Mouse (Mus musculus): ENCODE results near the gene Chd6.

Gene Chd6

DNA sequence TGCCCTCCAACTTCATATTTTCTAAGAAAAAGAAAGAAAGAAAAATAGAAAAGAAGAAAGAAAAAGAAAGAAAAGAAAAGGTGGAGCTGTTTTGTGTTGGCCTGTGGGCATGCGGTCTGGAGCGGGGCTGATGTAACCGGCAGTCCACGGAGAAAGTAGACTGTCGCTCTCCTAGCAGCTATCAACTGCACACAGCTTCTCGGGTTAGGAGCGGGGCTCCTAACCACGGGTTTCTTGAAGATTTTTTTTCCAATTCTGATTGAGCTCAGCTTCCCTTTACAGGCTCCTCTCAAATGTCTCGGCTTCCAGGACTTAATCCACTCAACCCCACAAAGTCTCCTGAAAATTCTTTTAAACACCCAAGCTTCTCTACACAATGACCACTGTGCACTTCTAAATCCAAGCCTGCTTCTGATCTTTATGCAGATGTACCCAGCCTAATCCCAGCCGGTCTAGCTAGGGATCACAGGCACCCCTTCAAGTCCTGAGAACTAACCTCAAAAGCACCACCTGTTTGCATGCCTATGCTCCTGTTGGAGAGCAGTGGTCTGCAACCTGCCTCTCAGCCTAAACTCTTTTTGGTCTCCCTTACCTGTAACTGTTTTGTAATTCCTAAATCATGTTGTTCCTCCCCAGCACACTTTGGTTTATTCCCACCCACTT, 42.6 kb downstream of the Chd6 start:
- DNase-seq: no peak

DNA sequence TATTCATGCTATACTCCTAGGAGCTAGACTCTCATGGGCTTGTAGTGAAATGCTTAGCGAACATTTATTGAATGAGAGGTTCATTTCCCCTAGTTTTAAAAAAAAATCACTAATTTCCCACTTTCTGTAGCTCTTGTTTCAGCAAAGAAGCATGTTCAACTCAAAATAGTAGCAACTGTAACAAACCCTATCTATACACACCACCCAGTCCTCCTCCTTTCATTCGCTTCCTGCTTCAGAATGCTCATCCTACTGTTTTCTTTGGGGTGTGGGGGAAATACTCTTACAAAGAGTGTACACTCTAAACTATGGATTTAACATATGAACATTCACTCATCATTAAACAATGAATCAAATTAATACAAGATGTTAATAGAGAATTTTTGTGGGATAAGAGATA, 43.3 kb downstream of the Chd6 start:
- DNase-seq: no peak

DNA sequence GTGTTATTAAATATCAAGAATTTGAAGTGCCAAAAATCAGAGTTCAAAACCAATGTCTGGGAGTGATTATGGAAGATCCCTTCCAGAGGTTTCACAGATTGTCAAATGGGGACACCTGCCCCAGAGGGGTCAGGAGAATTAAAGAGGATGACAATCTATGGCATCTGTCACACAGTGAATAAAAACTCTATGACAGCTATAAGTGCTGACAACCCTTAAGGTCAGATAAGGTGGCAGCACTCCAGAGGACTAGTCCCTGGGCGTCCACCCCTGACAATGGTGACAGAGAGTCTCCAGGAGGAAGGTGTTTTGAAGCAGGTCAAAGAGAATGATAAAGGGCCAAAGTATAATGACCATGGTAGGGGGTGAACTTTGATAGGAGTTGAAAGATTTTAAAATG, 44.0 kb downstream of the Chd6 start:
- DNase-seq: no peak

DNA sequence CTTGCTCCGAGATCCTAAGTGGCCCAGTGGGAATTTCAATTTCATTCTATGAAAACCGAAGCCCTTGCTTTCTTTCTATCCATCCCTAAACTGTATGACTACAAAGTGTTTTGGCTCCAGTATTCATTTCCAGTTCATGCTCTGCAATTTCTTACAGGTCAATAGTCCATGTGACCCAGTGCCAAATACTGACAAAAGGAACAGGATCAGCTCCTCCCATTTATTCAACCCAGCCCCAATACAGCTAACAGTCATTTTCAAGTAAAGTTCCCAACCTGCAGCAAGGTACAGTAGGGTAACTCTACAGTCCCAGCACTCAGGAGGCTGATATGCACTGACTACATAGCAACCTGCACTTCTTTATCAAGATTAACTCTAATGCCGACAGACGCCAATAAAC, 50.0 kb downstream of the Chd6 start:
- no peak for DNase-seq

DNA sequence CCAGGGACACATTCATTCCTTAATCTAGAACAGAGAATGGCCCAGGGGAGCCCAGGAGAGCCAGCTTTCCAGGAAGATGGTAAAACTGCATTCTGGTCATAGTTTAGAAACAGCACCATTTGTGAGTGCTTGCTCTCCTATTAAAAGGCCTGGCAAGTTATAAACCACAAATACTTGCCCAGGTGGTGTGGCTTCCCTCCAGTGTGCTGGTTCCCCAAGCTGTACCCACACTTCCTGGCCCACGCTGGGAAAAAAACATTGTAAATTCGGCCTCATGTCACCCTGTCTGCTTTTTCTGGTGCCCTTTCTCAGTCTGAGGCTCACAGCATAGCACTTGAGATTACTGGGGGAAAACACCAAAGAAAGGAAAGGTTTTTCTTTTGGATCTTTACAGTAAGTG, 55.1 kb downstream of the Chd6 start:
- no peak for DNase-seq

DNA sequence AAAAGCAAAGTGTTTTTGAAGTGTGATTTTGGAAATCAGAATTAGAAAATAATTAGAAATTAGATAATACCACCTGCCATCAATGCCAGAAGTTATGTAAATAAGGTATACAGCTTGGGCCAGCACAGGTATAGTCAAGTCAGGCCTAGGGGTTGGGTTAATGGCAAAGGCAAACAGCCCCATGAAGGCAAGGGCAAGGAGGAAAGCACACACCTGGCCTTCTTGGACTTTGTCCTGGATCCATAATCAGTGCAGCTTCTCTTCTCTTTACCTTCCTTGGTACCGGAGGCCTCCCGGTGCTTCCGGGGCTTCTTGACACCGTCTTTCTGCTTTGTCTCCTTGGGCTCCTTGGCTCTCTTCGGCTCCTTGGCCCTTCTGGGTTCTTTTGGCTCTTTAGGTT, 56.7 kb downstream of the Chd6 start:
- DNase-seq: no peak

DNA sequence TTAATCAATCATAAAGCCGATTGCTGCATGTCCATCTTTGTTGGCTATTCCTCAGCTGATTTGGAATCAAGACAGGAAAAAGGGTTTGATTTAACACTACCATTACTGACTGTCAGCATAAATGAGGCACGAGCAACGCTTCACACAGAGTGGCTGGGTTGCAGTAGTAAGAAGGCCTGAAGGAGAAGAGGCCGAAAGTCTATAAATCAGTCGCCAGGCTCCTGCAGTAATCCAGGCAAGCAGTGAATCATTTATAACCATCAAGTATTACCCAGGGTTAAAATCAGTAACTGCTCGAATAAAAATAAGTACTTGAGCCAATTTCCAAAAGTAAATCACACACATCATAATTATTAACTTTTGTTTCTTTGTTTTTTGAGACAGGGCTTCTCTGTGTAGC, 59.4 kb downstream of the Chd6 start:
- no peak for DNase-seq

DNA sequence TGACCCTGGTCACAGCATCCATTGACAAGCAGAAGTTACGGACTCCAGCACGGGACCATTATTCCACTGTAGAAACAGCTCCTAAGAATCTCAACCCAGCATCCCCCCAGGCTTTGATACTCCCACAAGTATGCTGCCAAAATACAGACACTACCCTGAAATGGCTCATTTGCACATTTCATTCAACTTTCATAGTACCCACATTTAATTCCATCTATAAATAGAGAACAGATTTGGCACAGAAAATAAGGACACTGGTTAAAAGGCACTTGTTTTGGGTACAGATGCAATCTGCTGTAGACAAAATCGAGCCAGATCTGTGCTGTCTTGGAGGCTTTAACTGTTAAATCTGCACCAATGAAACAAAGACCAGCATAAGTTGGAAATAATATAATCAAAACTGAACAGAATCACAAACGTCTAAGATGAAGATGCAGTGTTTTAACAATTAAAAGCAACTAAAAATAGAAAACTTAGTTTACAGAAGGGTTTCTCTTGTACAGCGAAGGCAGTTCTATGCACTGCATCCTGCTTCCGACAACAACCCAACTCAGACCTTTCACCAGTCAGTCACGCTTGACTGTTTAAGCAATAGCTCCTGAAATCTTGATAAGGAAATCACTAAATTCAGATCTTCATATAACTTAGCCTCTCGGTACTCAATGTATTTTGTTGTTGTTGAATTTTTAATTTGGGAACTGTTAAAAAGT, 64.2 kb downstream of the Chd6 start:
- no peak for DNase-seq

DNA sequence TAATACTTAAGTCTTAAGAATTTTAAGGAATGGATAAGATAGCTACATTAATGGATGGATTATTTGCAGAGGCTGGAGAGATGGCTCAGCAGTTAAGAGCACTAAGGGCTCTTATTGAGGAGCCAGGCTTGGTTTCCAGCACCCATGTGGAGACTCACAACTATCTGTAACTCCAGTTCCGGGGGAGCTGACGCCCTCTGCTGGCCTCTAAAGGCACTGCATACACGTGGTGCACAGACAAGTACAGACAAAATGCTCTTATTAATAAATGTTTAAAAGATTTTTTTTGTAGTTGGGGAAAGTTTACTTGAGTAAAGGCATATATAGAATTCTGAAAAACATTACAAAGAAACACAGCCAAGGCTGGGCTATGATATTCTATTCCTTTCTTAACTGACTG, 66.0 kb downstream of the Chd6 start:
- no peak for DNase-seq

DNA sequence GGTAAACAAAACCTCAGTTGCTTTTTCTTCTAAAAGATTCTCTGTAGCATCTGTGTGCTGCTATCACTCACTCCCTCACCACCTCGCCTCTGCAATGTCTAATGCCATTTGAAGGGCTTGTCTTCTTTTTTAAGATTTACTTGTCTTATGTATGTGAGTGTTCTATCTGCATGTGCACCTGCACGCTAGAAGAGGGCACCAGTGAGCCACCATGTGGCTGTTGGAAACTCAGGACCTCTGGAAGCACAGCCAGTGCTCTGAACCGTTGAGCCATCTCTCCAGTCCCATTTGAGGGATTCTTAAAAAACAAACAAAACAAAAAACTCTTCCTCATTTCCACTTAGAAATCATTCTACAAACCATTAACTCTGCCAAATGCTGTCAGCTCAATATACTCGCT, 68.1 kb downstream of the Chd6 start:
- DNase-seq: no peak

DNA sequence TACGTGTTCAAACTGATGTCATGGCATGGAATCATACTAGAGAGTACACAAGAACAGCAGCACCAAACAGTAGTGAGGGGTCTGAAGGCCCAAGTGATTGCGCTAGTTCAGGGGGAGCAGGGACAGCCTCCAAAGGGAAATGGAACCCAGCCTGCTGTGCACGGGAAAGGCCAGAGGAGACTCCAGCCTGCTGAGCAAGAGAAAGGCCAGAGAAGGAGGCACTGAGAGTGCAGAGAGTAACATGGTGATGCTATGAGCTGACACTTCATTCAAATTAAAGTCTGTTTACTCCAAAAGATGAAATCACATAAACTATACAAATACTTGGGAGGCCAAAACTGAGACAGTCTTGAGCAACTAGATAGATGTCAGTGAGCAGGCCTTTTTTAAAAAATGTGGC, 71.1 kb downstream of the Chd6 start:
- DNase-seq: no peak

DNA sequence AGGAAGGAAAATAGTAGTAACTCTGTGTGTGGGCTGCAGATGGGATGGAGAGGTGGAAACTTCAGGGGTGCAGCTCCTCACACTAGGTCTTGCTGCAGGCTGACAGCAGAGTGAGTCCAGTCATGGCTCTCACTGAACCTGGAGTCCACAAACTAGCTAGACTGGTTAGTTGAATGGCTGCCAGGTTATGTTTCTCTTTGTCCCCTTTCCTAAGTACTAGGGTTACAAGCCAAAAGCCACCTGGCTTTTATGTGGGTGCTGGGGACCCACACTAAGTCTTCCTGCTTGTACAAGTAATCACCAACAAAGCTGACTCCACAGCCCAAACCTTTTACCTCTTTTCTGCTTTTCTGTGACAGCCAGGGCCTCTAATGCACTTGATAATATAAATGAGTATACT, 75.7 kb downstream of the Chd6 start:
- DNase-seq: no peak

DNA sequence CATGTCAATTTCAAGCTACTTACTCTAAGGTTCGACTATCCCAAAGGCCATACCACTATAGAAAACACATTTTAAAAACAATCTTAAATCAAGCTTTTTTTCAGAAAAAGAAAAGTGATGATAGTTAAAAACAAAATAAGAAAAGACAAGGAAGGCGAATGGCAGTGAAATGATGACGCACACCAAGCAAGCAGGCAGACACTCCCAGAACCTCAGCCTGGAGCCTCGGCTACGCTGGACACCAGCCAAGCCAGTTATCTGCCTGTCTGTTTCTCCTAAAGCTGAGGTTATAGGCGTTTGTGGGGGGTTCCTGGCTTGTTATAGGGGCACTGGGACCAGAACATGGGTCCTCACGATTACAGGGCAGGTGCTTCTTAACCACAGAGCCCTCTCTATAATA, 76.5 kb downstream of the Chd6 start:
- no peak for DNase-seq

DNA sequence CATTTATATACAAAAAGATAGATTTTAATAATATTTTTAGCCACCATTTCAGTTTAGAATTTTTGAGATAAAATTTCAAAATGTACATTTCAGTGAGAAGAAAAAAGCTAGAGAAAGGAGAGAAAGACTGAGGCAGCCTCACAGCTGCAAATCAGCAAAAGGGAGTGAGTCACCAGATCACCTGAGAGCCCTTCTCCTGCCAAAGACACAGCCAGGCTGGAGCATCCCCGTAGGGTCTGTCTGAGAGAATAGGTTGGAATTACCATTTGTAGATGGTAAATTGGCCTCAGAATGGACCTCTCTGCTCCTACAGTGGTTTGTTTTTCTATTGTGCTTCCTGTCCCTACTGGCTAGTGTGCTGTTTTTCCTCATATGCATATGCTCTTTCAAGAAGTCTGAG, 84.3 kb downstream of the Chd6 start:
- no peak for DNase-seq

DNA sequence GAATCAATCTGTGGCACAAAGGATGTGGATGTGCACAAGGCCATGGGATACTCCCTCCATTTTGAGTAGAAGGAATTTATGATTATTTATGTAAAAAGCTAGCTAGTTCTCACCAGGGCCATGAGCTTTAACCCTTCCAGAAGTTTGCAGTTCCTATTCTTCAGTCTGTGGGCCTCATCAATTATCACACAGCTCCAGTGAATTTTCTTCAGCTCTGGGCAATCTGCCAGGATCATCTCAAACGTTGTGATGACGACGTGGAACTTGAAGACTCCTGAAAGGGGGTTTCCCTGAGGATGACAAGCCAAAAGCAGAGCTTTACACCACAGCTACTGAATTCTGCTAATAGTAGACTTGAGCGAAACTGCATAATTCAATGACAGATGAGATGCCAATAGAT, 91.0 kb downstream of the Chd6 start:
- no peak for DNase-seq

DNA sequence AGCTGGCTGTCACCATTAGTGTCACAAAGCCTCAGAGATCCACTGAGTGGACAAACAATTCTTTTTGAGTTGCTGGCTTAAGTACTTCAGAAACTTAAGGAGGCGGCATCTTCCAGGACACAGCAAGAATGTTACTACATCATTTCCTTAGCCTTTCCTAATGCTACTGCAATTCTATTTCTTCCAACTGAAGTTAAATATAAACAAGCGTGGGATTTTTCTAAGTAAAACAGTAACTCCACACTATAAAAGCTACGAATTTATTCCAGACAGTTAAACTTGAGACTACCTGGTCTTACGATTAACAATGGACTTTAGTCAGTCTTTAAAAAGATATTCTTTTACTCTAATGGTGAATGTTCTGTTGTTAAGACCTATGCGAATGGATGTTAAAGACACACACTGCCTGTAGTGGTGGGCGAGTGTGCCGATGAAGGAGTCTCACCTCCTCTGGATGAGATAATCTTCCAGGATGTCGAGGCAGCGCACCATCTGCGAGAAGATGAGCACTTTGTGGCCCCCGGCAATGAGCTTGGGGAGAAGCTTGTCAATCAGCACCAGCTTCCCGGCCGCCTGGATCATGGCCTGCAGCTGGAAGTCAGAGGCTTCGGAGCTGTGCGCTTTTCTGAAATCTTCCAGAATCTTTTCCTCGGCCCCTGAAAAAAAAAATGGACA, 96.2 kb downstream of the Chd6 start:
- peak; percentile 22 for DNase-seq

DNA sequence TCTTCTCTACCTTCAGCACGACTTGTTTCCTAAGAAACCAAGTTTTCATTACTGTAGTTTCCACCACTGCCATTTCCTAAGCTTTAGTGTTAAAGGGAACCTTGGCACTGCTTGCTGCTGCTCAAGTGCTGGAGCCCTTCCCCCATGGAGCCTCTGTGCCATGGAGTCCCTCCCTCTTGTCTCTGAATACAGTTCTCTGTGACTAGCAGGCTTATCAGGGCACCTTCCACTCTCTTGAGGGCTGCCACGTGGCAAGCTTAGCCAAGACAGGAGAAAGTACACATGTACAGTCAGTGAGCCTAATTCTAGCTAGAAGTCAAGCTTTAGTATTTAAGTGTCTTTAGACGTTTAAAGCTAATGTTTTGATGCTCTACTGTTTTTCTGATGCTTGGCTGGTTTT, 104.5 kb downstream of the Chd6 start:
- DNase-seq: no peak

DNA sequence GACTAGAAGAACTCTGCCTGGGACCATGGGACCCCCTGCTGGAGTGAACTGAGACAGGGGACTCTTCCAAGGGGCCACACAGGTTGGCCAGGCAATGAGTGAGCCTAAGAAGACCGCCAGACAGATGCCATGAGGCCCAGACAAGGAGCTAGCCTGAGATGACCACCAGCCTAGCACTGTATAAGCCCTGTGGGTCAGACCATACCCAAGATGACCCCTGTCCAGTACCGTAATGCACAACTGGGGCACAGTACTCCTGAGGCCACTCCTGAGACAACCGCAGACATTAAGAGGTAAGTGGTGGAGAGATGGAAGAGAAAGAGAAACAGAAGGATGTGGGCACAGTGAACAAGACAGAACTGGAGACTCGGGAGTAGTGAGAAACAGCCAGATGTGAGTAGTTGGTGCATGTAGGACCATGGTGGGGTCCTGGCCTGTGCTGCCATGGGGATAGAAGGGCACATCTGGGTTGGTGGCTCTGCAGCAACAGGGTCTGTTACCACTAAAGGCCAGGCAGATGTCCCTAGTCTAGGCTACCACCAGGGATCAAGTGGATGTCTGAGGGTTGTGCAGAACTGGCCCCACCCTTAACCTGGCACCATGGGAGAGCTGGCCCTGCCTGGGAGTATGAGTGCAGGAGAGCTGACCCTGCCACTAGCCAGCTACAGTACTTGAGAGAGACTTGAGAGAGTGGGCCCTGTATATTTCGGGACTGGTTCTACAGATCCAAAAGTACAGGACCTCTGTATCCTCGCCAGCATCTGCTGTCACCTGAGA, 111.7 kb downstream of the Chd6 start:
- no peak for DNase-seq

DNA sequence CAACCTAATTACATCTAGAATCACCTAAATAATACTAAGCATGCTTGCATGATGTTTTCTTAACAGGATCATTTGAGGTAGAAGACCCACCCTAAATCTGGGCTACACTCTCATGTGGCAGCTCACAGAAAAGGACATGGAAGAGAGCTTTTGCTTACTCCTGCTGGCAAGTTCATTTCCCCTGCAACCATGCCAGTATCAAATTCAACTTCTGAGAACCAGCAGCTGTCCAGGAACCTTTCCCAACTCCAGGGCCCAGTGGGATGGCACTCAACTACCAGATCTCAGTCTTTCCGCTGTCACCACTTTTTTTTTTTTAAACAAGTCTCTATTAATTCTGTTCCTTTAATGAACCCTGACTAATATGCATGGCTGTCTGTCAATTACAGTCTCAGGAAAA, 114.7 kb downstream of the Chd6 start:
- DNase-seq: no peak

DNA sequence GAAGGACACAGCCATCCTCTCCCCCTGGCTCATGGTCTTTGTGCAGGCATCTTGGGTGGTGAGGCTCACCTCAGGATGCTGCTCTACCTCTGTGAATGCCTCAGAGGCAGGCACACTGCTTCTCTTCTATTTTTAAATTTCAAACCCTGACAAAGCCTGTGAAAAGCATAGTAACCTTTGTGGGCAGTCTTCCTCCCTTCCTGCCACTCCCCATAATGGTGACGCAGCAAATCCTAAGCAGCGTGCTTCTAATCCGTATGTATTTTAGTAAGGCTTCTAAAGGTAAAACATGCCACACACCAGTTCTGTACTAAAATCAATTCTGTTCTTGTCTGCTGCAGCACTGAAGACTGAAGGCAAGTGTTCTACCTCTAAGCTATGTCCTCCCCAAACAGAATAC, 116.4 kb downstream of the Chd6 start:
- DNase-seq: no peak

DNA sequence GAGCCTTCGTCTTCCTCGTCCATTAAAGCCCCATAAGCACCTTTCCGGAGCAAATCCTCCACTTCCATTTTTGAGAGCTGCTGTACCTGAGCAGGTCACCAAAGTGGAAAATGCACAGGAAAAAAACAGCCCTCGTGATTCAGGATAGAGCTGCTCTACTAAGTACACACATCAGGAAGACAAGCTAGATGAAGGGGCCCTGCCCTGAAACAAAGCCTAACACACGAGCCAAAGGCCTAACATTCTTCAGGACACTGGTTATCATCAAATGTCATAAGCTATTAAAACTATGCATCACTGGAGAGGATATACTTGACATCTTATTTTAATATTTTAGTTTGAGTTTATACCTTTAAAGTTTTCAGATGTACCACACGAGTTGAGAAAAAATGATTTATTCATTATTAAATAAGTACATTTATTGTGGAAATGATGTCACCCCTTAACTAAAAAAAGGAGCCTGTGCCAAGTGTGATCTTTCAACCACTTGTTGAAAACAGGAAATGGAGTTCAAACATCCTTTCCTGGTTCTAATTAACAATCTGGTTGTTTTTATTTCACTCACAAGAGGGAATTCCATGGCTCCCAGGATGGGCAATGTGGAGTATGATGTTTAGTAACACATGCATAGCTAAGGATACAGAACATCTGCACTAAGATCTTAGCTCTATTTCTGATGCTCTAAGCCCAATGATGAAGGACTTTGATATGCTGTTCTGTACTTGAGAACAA, 118.4 kb downstream of the Chd6 start:
- DNase-seq: no peak

DNA sequence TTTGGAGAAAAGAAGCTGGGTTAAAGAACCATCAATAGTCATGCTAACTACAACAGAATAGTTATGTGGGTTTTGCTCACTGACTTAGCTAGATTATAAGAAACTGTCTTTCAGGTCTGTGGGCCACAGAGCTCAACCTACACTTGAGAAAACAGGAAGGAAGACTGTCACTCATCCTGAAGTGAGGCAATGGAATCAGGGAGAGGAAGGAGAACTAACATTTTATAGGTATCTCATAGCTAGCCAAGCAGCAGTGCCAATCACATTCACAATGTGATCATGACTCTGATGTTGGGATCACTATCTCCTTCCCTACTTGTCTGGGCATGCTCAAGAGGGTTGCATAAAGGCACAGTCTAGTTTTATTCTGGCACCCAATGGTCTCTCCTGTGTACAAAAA, 121.4 kb downstream of the Chd6 start:
- DNase-seq: no peak

DNA sequence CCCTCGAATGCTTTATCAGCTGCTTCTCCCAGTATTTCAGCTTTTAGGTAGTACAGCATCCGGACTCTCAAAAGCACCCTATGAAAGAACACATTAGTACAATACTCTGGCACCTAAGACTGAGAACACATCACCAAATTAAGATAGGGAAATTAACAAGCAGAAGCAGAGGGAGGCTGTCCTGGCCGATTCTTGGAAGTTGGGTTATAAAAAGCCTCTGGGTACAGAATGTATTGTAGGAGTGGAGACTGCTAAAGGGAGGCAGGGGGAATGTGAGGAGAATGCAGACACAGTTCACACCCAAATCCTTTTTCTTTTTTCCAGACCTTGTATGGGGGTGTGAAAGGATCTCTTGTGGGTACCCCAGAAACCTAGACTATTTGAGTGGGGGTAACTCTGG, 126.2 kb downstream of the Chd6 start:
- no peak for DNase-seq

Measured in kidney, adult 18-20 months (tissue).